Mouse (Mus musculus): ENCODE measurements around the gene Arpp19. TPM values are rescaled to one million over a fixed set of nuclear protein-coding genes. Genes with fewer than 3 reads are reported as not detected.

Gene Arpp19
- 100 to 1,000 TPM; 285 to 287 TPM for polyA plus RNA-seq (2017; shearing (Covaris generic))

GRCm38 (mm10) chr9:75037451-75038356 is at the start of gene Arpp19:
TSS of gene Arpp19 (plus strand) at chr9:75037614.

GRCm38 (mm10) chr9:75070457-75071028 is 33.1 kb downstream of the Arpp19 start, which contains the start of gene Myo5a:
TSS of gene Myo5a (plus strand) at chr9:75071015.

Other genes starting within 250 kb of the Arpp19 start
- gene Onecut1, start 175.7 kb upstream of the Arpp19 start, polyA plus RNA-seq (2017; shearing (Covaris generic)) = under 1 TPM in 1 of 2 experiments, not detected in 1; 0.50 TPM
- 10 to 100 TPM; 34.6 to 45.1 TPM for gene Fam214a, start 84.7 kb upstream of the Arpp19 start, polyA plus RNA-seq (2017; shearing (Covaris generic))
- gene Myo5a, start 33.4 kb downstream of the Arpp19 start, polyA plus RNA-seq (2017; shearing (Covaris generic)) = 10 to 100 TPM; 16.5 to 19.1 TPM
- gene Myo5c, start 194.4 kb downstream of the Arpp19 start, polyA plus RNA-seq (2017; shearing (Covaris generic)) = 1 to 10 TPM; 1.2 to 1.8 TPM

Measured in inflammation-experienced regulatory T-cells (primary cell).